Comparison of ENCODE assay signal across 10 mouse cellular contexts in genomic region chr5:96916897-96917296, GRCm38 (mm10).
A peak's percentile ranks its signal among the peaks of the same experiment; 100 is the strongest.
DNase-seq lines count a peak whose midpoint lies in the region; ATAC-seq lines count a peak whose summit lies in the region.
"Had no signal": no experiment of that assay in that cellular context is flagged by ENCODE, and none has a peak within 500 bp of the region (broad histone marks: within the 10 kb centered on the region; RNA-seq: fewer than 3 reads in every experiment).

No protein-coding gene starts in this region.

- H3K9me3 ChIP-seq in heart, embryonic 10.5 days: no peaks in the 10 kb centered on the region
- H3K9me3 ChIP-seq in lung, embryonic 16.5 days (ENCODE audit: control insufficient read depth, low read length): no peaks in the 10 kb centered on the region
- H3K9me3 ChIP-seq in neural tube, embryonic 14.5 days (ENCODE audit: control insufficient read depth, low read length): no peaks in the 10 kb centered on the region
- H3K9me3 ChIP-seq: limb, embryonic 10.5 days had no signal

- peaks cover 20% of the 10 kb centered on the region for H3K4me1 ChIP-seq in heart, embryonic 10.5 days
- H3K4me1 ChIP-seq in lung, embryonic 16.5 days (replicated peaks; ENCODE audit: control insufficient read depth, insufficient read depth, low read length): peaks cover 19% of the 10 kb centered on the region
- H3K4me1 ChIP-seq in brown adipose tissue, adult 24 weeks (ENCODE audit: control insufficient read depth, insufficient read depth, insufficient read length, low read length): peaks cover 19% of the 10 kb centered on the region; the same call in 1 of the 2 replicates
- peaks cover 5% of the 10 kb centered on the region; the same call in 1 of the 2 replicates for H3K4me1 ChIP-seq in neural tube, embryonic 14.5 days (ENCODE audit: control insufficient read depth, insufficient read depth, low read length)

- intact Hi-C loops in heart, postnatal 14 days (cut with DNase I): loop anchor here (5.0 kb wide), 1 partner anchor 125 kb away; the partner anchor contains the start of gene Anxa3

- peak overlapping the region; percentile 59; the same call in 1 of the 2 replicates for H3K27ac ChIP-seq in heart, embryonic 10.5 days
- H3K27ac ChIP-seq in lung, embryonic 16.5 days (ENCODE audit: low read length): peak overlapping the region; percentile 76
- H3K27ac ChIP-seq in brown adipose tissue, adult 24 weeks (replicated peaks; ENCODE audit: low read depth, low read length): peak overlapping the region; percentile 49
- peak overlapping the region; percentile 18; the same call in 1 of the 2 replicates for H3K27ac ChIP-seq in neural tube, embryonic 14.5 days (ENCODE audit: low read depth, low read length)
- H3K27ac ChIP-seq: limb, embryonic 10.5 days had no signal

- 82% methylated on average over 6 of the region's 6 CpGs for WGBS in heart, embryonic 10.5 days
- 78% methylated on average over 6 of the region's 6 CpGs for WGBS in lung, embryonic 16.5 days
- 63% methylated on average over 6 of the region's 6 CpGs for WGBS in neural tube, embryonic 14.5 days

- no peaks in the 10 kb centered on the region for H3K27me3 ChIP-seq in heart, embryonic 10.5 days (ENCODE audit: insufficient read depth, poor library complexity, severe bottlenecking)
- H3K27me3 ChIP-seq in lung, embryonic 16.5 days (ENCODE audit: control insufficient read depth, insufficient read depth, low read depth, low read length): no peaks in the 10 kb centered on the region
- no peaks in the 10 kb centered on the region for H3K27me3 ChIP-seq in neural tube, embryonic 14.5 days (ENCODE audit: control insufficient read depth, insufficient read depth, low read length)

- H3K4me3 ChIP-seq in heart, embryonic 10.5 days: no peak overlapping the region
- no peak overlapping the region for H3K4me3 ChIP-seq in lung, embryonic 16.5 days (ENCODE audit: low read length)
- H3K4me3 ChIP-seq in brown adipose tissue, adult 24 weeks (ENCODE audit: insufficient read depth, low read depth, low read length): no peak overlapping the region
- H3K4me3 ChIP-seq in neural tube, embryonic 14.5 days (ENCODE audit: low read depth, low read length): no peak overlapping the region
- H3K4me3 ChIP-seq: limb, embryonic 10.5 days had no signal

- no peak for DNase-seq in heart, embryonic 10.5 days (ENCODE audit: low spot score)
- DNase-seq in heart, postnatal 14 days: no peak
- DNase-seq in lung, adult 18-20 months: no peak
- DNase-seq in cerebellum, postnatal 25 days: no peak
- no peak for DNase-seq in frontal cortex, postnatal 25 days (ENCODE audit: low spot score in 2 of 2)
- DNase-seq: thymus, postnatal 4 days had no signal

- no peak overlapping the region for H3K4me2 ChIP-seq in lung, embryonic 16.5 days (ENCODE audit: low read depth, low read length)
- H3K4me2 ChIP-seq in neural tube, embryonic 14.5 days (ENCODE audit: low read depth, low read length): no peak overlapping the region

- H3K36me3 ChIP-seq in heart, embryonic 10.5 days: no peaks in the 10 kb centered on the region
- no peaks in the 10 kb centered on the region for H3K36me3 ChIP-seq in lung, embryonic 16.5 days (ENCODE audit: control insufficient read depth, insufficient read depth, low read length)
- H3K36me3 ChIP-seq in neural tube, embryonic 14.5 days (ENCODE audit: control insufficient read depth, insufficient read depth, low read length): no peaks in the 10 kb centered on the region
- H3K36me3 ChIP-seq: limb, embryonic 10.5 days had no signal

- no peak for ATAC-seq in lung, embryonic 16.5 days (ENCODE audit: low read depth)
- ATAC-seq in neural tube, embryonic 14.5 days (ENCODE audit: low read depth): no peak

- H3K9ac ChIP-seq in lung, embryonic 16.5 days (ENCODE audit: low read length): no peak overlapping the region
- H3K9ac ChIP-seq in neural tube, embryonic 14.5 days (replicated peaks; ENCODE audit: low read depth, low read length): no peak overlapping the region

Comparison
In these comparisons a context has a peak if more than half of its experiments do, and no peak if none do; other contexts are left out.
1. H3K27ac ChIP-seq: peak in every context shown above with its lines; median percentile 76 in lung, embryonic 16.5 days; 59 in heart, embryonic 10.5 days; 49 in brown adipose tissue, adult 24 weeks; 18 in neural tube, embryonic 14.5 days.